Mouse (Mus musculus): ENCODE results near the gene Krt14. TPM values are rescaled to one million over a fixed set of nuclear protein-coding genes. Genes with fewer than 3 reads are reported as not detected.

Krt14 gene
- total and polyA plus RNA-seq, 2 experiments, result not detected

DNA sequence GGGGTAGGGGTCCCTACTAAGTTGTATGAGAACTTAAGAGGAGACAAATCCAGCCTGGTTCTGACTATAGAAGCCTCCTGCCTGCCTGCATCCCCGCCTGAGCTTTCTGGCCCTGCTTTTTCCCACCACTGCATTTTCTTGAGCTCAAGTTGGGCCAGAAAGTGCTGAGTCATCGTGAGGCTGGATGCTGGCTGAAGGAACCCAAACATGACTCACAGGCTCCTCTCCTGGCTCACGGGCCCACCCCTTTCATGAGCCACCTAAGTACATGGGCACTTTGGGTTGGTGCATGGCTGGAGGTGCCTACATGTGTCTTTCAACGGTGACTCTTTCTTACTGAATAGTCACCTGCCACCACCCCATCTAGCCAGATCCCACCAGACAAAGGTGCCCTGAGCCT, 8.7 kb downstream of the Krt14 start:
- no peak for DNase-seq (ENCODE audit: extremely low read depth, low read depth, low spot score)
- Histone ChIP-seq H3K36me3 (ENCODE audit: control insufficient read depth, insufficient read depth, low read length) (no peaks in the 10 kb centered on the region), H3K27ac (replicated peaks; ENCODE audit: insufficient read depth, low read depth, low read length) (no peak overlapping the region), H3K27me3 (ENCODE audit: control insufficient read depth, insufficient read depth, low read length) (no peaks in the 10 kb centered on the region), H3K79me2 (ENCODE audit: control insufficient read depth, insufficient read depth, low read length) (no peaks in the 10 kb centered on the region), H3K9ac (ENCODE audit: low read depth, low read length) (no peak overlapping the region), H3K4me3 (ENCODE audit: insufficient read depth, low read depth, low read length) (no peak overlapping the region), H3K4me1 (ENCODE audit: control insufficient read depth, insufficient read depth, low read length) (no peaks in the 10 kb centered on the region)
- no peak for TF ChIP-seq POLR2A (IDR thresholded peaks at IDR 0.05; ENCODE audit: extremely low read depth, insufficient read depth, low read length)
- WGBS, result 72% methylated on average over 4 of the region's 4 CpGs

DNA sequence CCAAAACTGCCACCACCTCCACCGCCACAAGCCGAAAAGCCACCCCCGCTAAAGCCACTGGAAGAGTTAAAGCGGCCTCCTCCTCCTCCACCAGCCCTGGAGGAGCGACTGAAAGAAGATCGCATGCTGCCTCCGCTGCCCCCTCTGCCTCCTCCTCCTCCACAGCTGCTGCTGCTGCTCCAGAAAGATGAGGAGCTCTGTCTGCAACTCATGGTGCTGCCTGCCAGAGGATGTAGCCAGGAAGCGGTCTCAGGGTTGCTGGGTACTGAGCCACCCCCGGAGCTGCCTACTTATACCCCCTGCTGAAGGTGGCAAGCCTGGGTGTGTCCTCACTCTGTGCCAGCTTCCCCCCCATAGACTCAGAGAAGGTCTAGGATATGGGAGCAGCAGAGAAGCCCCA, 14.4 kb downstream of the Krt14 start, which contains the start of gene Krt9:
Gene Krt9 (minus strand): TSS at position 255 of the 400 bp plus-strand sequence.
- WGBS, result 49% methylated on average over 9 of the region's 9 CpGs
- Histone ChIP-seq H3K4me3 (ENCODE audit: insufficient read depth, low read depth, low read length) (no peak within 1 kb of the TSS), H3K79me2 (ENCODE audit: control insufficient read depth, insufficient read depth, low read length) (no peaks in the 10 kb centered on the region), H3K9ac (ENCODE audit: low read depth, low read length) (no peak within 1 kb of the TSS), H3K27ac (replicated peaks; ENCODE audit: insufficient read depth, low read depth, low read length) (no peak within 1 kb of the TSS), H3K36me3 (ENCODE audit: control insufficient read depth, insufficient read depth, low read length) (no peaks in the 10 kb centered on the region), H3K4me1 (ENCODE audit: control insufficient read depth, insufficient read depth, low read length) (no peaks in the 10 kb centered on the region), H3K27me3 (ENCODE audit: control insufficient read depth, insufficient read depth, low read length) (0 out of 2 replicates have a peak, but pooled peaks cover 11% of the 10 kb centered on the region)
- no peak for DNase-seq (ENCODE audit: extremely low read depth, low read depth, low spot score)
- no peak for TF ChIP-seq CTCF (IDR thresholded peaks at IDR 0.05; ENCODE audit: low read depth, low read length)
- TF ChIP-seq POLR2A (IDR thresholded peaks at IDR 0.05; ENCODE audit: extremely low read depth, insufficient read depth, low read length), result no peak

GRCm38 (mm10) chr11:100191820-100192219, 15.5 kb downstream of the Krt14 start:
- Histone ChIP-seq H3K4me1 (ENCODE audit: control insufficient read depth, insufficient read depth, low read length) (no peaks in the 10 kb centered on the region), H3K79me2 (ENCODE audit: control insufficient read depth, insufficient read depth, low read length) (no peaks in the 10 kb centered on the region), H3K36me3 (ENCODE audit: control insufficient read depth, insufficient read depth, low read length) (no peaks in the 10 kb centered on the region), H3K9ac (ENCODE audit: low read depth, low read length) (no peak overlapping the region), H3K27ac (replicated peaks; ENCODE audit: insufficient read depth, low read depth, low read length) (no peak overlapping the region), H3K27me3 (ENCODE audit: control insufficient read depth, insufficient read depth, low read length) (0 out of 2 replicates have a peak, but pooled peaks cover 11% of the 10 kb centered on the region), H3K4me3 (ENCODE audit: insufficient read depth, low read depth, low read length) (no peak overlapping the region)
- 96% methylated on average over 3 of the region's 3 CpGs for WGBS
- no peak for TF ChIP-seq CTCF (IDR thresholded peaks at IDR 0.05; ENCODE audit: low read depth, low read length)
- TF ChIP-seq POLR2A (IDR thresholded peaks at IDR 0.05; ENCODE audit: extremely low read depth, insufficient read depth, low read length), result no peak
- DNase-seq (ENCODE audit: extremely low read depth, low read depth, low spot score), result no peak

DNA sequence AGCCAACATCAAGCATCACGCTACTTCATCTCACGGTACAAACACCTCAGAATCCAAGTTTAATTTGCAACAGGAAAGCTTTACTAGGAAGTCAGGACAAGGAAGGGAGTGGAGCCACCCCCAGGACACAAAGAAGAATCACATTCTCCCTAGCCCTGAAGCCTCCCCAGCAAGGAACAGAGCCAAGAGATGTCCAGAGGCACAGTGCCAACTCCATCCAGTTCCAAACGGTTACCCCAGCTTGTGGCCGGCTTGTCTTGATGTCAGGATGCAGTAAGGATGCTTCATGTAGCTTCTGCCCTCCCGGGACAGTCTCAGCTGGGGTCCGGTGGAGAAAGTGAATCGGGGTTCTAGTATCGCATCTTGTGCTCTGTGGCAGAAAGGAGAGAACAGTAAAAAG, 20.6 kb downstream of the Krt14 start:
- Histone ChIP-seq H3K4me1 (ENCODE audit: control insufficient read depth, insufficient read depth, low read length) (no peaks in the 10 kb centered on the region), H3K9ac (ENCODE audit: low read depth, low read length) (no peak overlapping the region), H3K36me3 (ENCODE audit: control insufficient read depth, insufficient read depth, low read length) (no peaks in the 10 kb centered on the region), H3K27ac (replicated peaks; ENCODE audit: insufficient read depth, low read depth, low read length) (no peak overlapping the region), H3K4me3 (ENCODE audit: insufficient read depth, low read depth, low read length) (no peak overlapping the region), H3K27me3 (ENCODE audit: control insufficient read depth, insufficient read depth, low read length) (0 out of 2 replicates have a peak, but pooled peaks cover 6% of the 10 kb centered on the region), H3K79me2 (ENCODE audit: control insufficient read depth, insufficient read depth, low read length) (no peaks in the 10 kb centered on the region)
- DNase-seq (ENCODE audit: extremely low read depth, low read depth, low spot score), result no peak
- TF ChIP-seq CTCF (IDR thresholded peaks at IDR 0.05; ENCODE audit: low read depth, low read length) (no peak), POLR2A (IDR thresholded peaks at IDR 0.05; ENCODE audit: extremely low read depth, insufficient read depth, low read length) (no peak)
- 82% methylated on average over 8 of the region's 8 CpGs for WGBS

GRCm38 (mm10) chr11:100181725-100182124, 25.6 kb downstream of the Krt14 start:
- H3K27ac ChIP-seq (replicated peaks; ENCODE audit: insufficient read depth, low read depth, low read length), result no peak overlapping the region
- H3K36me3 ChIP-seq (ENCODE audit: control insufficient read depth, insufficient read depth, low read length), result no peaks in the 10 kb centered on the region
- H3K79me2 ChIP-seq (ENCODE audit: control insufficient read depth, insufficient read depth, low read length), result no peaks in the 10 kb centered on the region
- H3K4me3 ChIP-seq (ENCODE audit: insufficient read depth, low read depth, low read length), result no peak overlapping the region
- DNase-seq (ENCODE audit: extremely low read depth, low read depth, low spot score), result no peak
- no peaks in the 10 kb centered on the region for H3K4me1 ChIP-seq (ENCODE audit: control insufficient read depth, insufficient read depth, low read length)
- WGBS, result 70% methylated on average over 7 of the region's 7 CpGs
- TF ChIP-seq POLR2A (IDR thresholded peaks at IDR 0.05; ENCODE audit: extremely low read depth, insufficient read depth, low read length), result no peak
- no peak for TF ChIP-seq CTCF (IDR thresholded peaks at IDR 0.05; ENCODE audit: low read depth, low read length)
- H3K27me3 ChIP-seq (ENCODE audit: control insufficient read depth, insufficient read depth, low read length), result no peaks in the 10 kb centered on the region
- H3K9ac ChIP-seq (ENCODE audit: low read depth, low read length), result no peak overlapping the region

GRCm38 (mm10) chr11:100179260-100179659, 28.1 kb downstream of the Krt14 start:
- no peak overlapping the region for H3K27ac ChIP-seq (replicated peaks; ENCODE audit: insufficient read depth, low read depth, low read length)
- no peaks in the 10 kb centered on the region for H3K4me1 ChIP-seq (ENCODE audit: control insufficient read depth, insufficient read depth, low read length)
- no peaks in the 10 kb centered on the region for H3K27me3 ChIP-seq (ENCODE audit: control insufficient read depth, insufficient read depth, low read length)
- 27% methylated on average over 3 of the region's 3 CpGs for WGBS
- TF ChIP-seq CTCF (IDR thresholded peaks at IDR 0.05; ENCODE audit: low read depth, low read length) (no peak), POLR2A (IDR thresholded peaks at IDR 0.05; ENCODE audit: extremely low read depth, insufficient read depth, low read length) (no peak)
- no peaks in the 10 kb centered on the region for H3K36me3 ChIP-seq (ENCODE audit: control insufficient read depth, insufficient read depth, low read length)
- DNase-seq (ENCODE audit: extremely low read depth, low read depth, low spot score), result no peak
- no peaks in the 10 kb centered on the region for H3K79me2 ChIP-seq (ENCODE audit: control insufficient read depth, insufficient read depth, low read length)
- no peak overlapping the region for H3K4me3 ChIP-seq (ENCODE audit: insufficient read depth, low read depth, low read length)
- H3K9ac ChIP-seq (ENCODE audit: low read depth, low read length), result no peak overlapping the region

Data from liver, adult 2 months (tissue).